Mouse (Mus musculus) liver, embryonic 15.5 days (tissue): ENCODE measurements around the gene Ikzf3. TPM values are rescaled to one million over a fixed set of nuclear protein-coding genes. Genes with fewer than 3 reads are reported as not detected.

ENCODE experiments used
- ATAC-seq: fragments of 200-750 bp; cut with Nextera tagmentation; 2 replicates; pipeline ENCODE4 v1.8.0; 2017; ENCODE audit warnings: moderate number of reproducible peaks, mild to moderate bottlenecking, moderate library complexity; ENCODE audit not compliant: insufficient read depth
- H3K27ac ChIP-seq: fragments of 300-500 bp; sonication (generic); replicated peaks from 2 replicates; pipeline ENCODE4 v1.5.1; 2015; ENCODE audit warnings: mild to moderate bottlenecking, inconsistent platforms
- H3K27me3 ChIP-seq: fragments of 300-500 bp; sonication (generic); 2 replicates; pipeline ENCODE4 v1.6.1; 2015; ENCODE audit warnings: mild to moderate bottlenecking, inconsistent platforms
- H3K36me3 ChIP-seq: fragments of 300-500 bp; sonication (generic); replicated peaks from 2 replicates; pipeline ENCODE4 v1.6.1; 2015; ENCODE audit warnings: moderate library complexity, mild to moderate bottlenecking, inconsistent platforms
- H3K4me1 ChIP-seq: fragments of 300-500 bp; sonication (generic); replicated peaks from 2 replicates; pipeline ENCODE4 v1.6.1; 2015; ENCODE audit warnings: inconsistent platforms
- H3K4me2 ChIP-seq: fragments of 300-500 bp; sonication (generic); 2 replicates; pipeline ENCODE4 v1.6.1; 2015; ENCODE audit warnings: moderate library complexity, mild to moderate bottlenecking, inconsistent platforms
- H3K4me3 ChIP-seq: fragments of 300-500 bp; sonication (generic); replicated peaks from 2 replicates; pipeline ENCODE4 v1.5.1; 2015; ENCODE audit warnings: mild to moderate bottlenecking, inconsistent platforms
- H3K9ac ChIP-seq: fragments of 300-500 bp; sonication (generic); 2 replicates; pipeline ENCODE4 v1.6.1; 2015; ENCODE audit warnings: moderate library complexity, mild to moderate bottlenecking, inconsistent platforms
- H3K9me3 ChIP-seq: fragments of 300-500 bp; sonication (generic); replicated peaks from 2 replicates; pipeline ENCODE4 v1.6.1; 2016; ENCODE audit warnings: inconsistent platforms
- whole genome bisulfite sequencing: fragments of 180-500 bp; shearing (Covaris S2); methylation state at CpG from one replicate; pipeline ENCODE4 v1.1.7; 2015; ENCODE audit warnings: mixed read lengths; ENCODE audit not compliant: insufficient replicate concordance; 5-methylcytosine and 5-hydroxymethylcytosine counted together
- polyA plus RNA-seq: library from polyadenylated mRNA; unstranded; fragments of >200 nt; fragmentation: Nextera tagmentation; extraction: Ambion mirVana; gene quantifications from 2 replicates; pipeline ENCODE4 v1.2.1, GENCODE M21; 2015

Gene Ikzf3
- polyA plus RNA-seq, 1 experiment from 2014 or later = 0.10 TPM

GRCm38 (mm10) chr11:98584629-98585177 lies 38.9 kb upstream of the Ikzf3 start:
- WGBS = 74% methylated on average over 6 of the region's 6 CpGs
- Histone ChIP-seq H3K4me1 (peaks cover 94% of the 10 kb centered on the region), H3K9ac (peak overlapping the region; percentile 77), H3K4me2 (peak overlapping the region; percentile 84), H3K36me3 (peaks cover 18% of the 10 kb centered on the region), H3K27me3 (no peaks in the 10 kb centered on the region), H3K4me3 (peak overlapping the region; percentile 71), H3K9me3 (no peaks in the 10 kb centered on the region), H3K27ac (peak overlapping the region; percentile 100)
- no peak for ATAC-seq

- ATAC-seq = no peak
- 17% methylated on average over 1 of the region's 1 CpGs for WGBS
- H3K4me1 ChIP-seq = peaks cover 94% of the 10 kb centered on the region
- peak overlapping the region; percentile 100 for H3K27ac ChIP-seq
- peak overlapping the region; percentile 71 for H3K4me3 ChIP-seq
- H3K9me3 ChIP-seq = no peaks in the 10 kb centered on the region
- H3K4me2 ChIP-seq = peak overlapping the region; percentile 84
- H3K36me3 ChIP-seq = peaks cover 18% of the 10 kb centered on the region
- H3K9ac ChIP-seq = peak overlapping the region; percentile 77
- H3K27me3 ChIP-seq = no peaks in the 10 kb centered on the region
Observed at GRCm38 (mm10) chr11:98584146-98584545, 38.3 kb upstream of the Ikzf3 start.

GRCm38 (mm10) chr11:98583571-98583970 lies 37.7 kb upstream of the Ikzf3 start:
- ATAC-seq = peak; percentile 29
- Histone ChIP-seq H3K27ac (peak overlapping the region; percentile 100), H3K4me2 (peak overlapping the region; percentile 84), H3K4me3 (peak overlapping the region; percentile 71), H3K4me1 (peaks cover 94% of the 10 kb centered on the region), H3K9me3 (no peaks in the 10 kb centered on the region), H3K36me3 (peaks cover 18% of the 10 kb centered on the region), H3K27me3 (no peaks in the 10 kb centered on the region), H3K9ac (peak overlapping the region; percentile 77)
- WGBS = 18% methylated on average over 3 of the region's 3 CpGs

- Histone ChIP-seq H3K4me1 (peaks cover 94% of the 10 kb centered on the region), H3K36me3 (peaks cover 18% of the 10 kb centered on the region), H3K27ac (peak overlapping the region; percentile 100), H3K9me3 (no peaks in the 10 kb centered on the region), H3K27me3 (no peaks in the 10 kb centered on the region), H3K9ac (peak overlapping the region; percentile 77), H3K4me2 (peak overlapping the region; percentile 84), H3K4me3 (peak overlapping the region; percentile 71)
- peak; percentile 76 for ATAC-seq
- 25% methylated on average over 3 of the region's 3 CpGs for whole genome bisulfite sequencing
Observed at GRCm38 (mm10) chr11:98583265-98583552, 37.4 kb upstream of the Ikzf3 start.

- H3K4me2 ChIP-seq = peak overlapping the region; percentile 84
- H3K9me3 ChIP-seq = no peaks in the 10 kb centered on the region
- H3K27ac ChIP-seq = peak overlapping the region; percentile 100
- H3K9ac ChIP-seq = peak overlapping the region; percentile 77
- no peaks in the 10 kb centered on the region for H3K27me3 ChIP-seq
- peaks cover 94% of the 10 kb centered on the region for H3K4me1 ChIP-seq
- H3K36me3 ChIP-seq = peaks cover 18% of the 10 kb centered on the region
- WGBS = 24% methylated on average over 12 of the region's 12 CpGs
- H3K4me3 ChIP-seq = peak overlapping the region; percentile 71
- ATAC-seq = peak; percentile 75
Observed at GRCm38 (mm10) chr11:98582551-98583264, 36.9 kb upstream of the Ikzf3 start.

GRCm38 (mm10) chr11:98582030-98582388 lies 36.2 kb upstream of the Ikzf3 start:
- peaks cover 18% of the 10 kb centered on the region for H3K36me3 ChIP-seq
- peak overlapping the region; percentile 100 for H3K27ac ChIP-seq
- WGBS = 29% methylated on average over 8 of the region's 8 CpGs

GRCm38 (mm10) chr11:98581286-98582029 lies 35.6 kb upstream of the Ikzf3 start:
- no peaks in the 10 kb centered on the region for H3K27me3 ChIP-seq
- H3K27ac ChIP-seq = peak overlapping the region; percentile 100
- H3K9ac ChIP-seq = peak overlapping the region; percentile 77
- 14% methylated on average over 17 of the region's 17 CpGs for WGBS
- peaks cover 89% of the 10 kb centered on the region for H3K4me1 ChIP-seq
- peak overlapping the region; percentile 84 for H3K4me2 ChIP-seq
- peak overlapping the region; percentile 71 for H3K4me3 ChIP-seq
- 0 out of 2 replicates have a peak, but pooled peaks have one; percentile 1 for ATAC-seq
- peaks cover 18% of the 10 kb centered on the region for H3K36me3 ChIP-seq
- H3K9me3 ChIP-seq = no peaks in the 10 kb centered on the region

More at GRCm38 (mm10) chr11:98582030-98582388, 36.2 kb upstream of the Ikzf3 start:
- no peaks in the 10 kb centered on the region for H3K9me3 ChIP-seq
- H3K27me3 ChIP-seq = no peaks in the 10 kb centered on the region
- H3K4me2 ChIP-seq = peak overlapping the region; percentile 84
- peak overlapping the region; percentile 71 for H3K4me3 ChIP-seq
- H3K9ac ChIP-seq = peak overlapping the region; percentile 77
- ATAC-seq = no peak
- peaks cover 89% of the 10 kb centered on the region for H3K4me1 ChIP-seq

- 16% methylated on average over 16 of the region's 16 CpGs for WGBS
Observed at GRCm38 (mm10) chr11:98580301-98581121, 34.7 kb upstream of the Ikzf3 start.

GRCm38 (mm10) chr11:98577776-98578175 lies 31.9 kb upstream of the Ikzf3 start:
- Histone ChIP-seq H3K4me3 (no peak overlapping the region), H3K27me3 (no peaks in the 10 kb centered on the region), H3K36me3 (peaks cover 7% of the 10 kb centered on the region; the same call in 1 of the 2 replicates), H3K27ac (0 out of 2 replicates have a peak overlapping the region, but pooled peaks have one; percentile 41), H3K4me1 (peaks cover 53% of the 10 kb centered on the region), H3K9ac (no peak overlapping the region), H3K9me3 (no peaks in the 10 kb centered on the region), H3K4me2 (no peak overlapping the region)
- 88% methylated on average over 5 of the region's 5 CpGs for WGBS
- ATAC-seq = no peak

More at GRCm38 (mm10) chr11:98580301-98581121, 34.7 kb upstream of the Ikzf3 start:
- peaks cover 80% of the 10 kb centered on the region for H3K4me1 ChIP-seq
- peaks cover 18% of the 10 kb centered on the region for H3K36me3 ChIP-seq
- H3K27me3 ChIP-seq = no peaks in the 10 kb centered on the region
- H3K27ac ChIP-seq = peak overlapping the region; percentile 100
- no peaks in the 10 kb centered on the region for H3K9me3 ChIP-seq
- peak; percentile 74 for ATAC-seq
- H3K9ac ChIP-seq = peak overlapping the region; percentile 77
- peak overlapping the region; percentile 84 for H3K4me2 ChIP-seq
- peak overlapping the region; percentile 71 for H3K4me3 ChIP-seq

GRCm38 (mm10) chr11:98569461-98569860 lies 23.6 kb upstream of the Ikzf3 start:
- H3K4me2 ChIP-seq = no peak overlapping the region
- H3K9ac ChIP-seq = no peak overlapping the region
- no peak for ATAC-seq
- WGBS = 61% methylated on average over 6 of the region's 6 CpGs
- no peaks in the 10 kb centered on the region for H3K9me3 ChIP-seq
- H3K27me3 ChIP-seq = peaks cover 9% of the 10 kb centered on the region; the same call in 1 of the 2 replicates
- H3K4me3 ChIP-seq = no peak overlapping the region
- peaks cover 2% of the 10 kb centered on the region; the same call in 1 of the 2 replicates for H3K4me1 ChIP-seq
- no peaks in the 10 kb centered on the region for H3K36me3 ChIP-seq
- H3K27ac ChIP-seq = no peak overlapping the region
